Mouse (Mus musculus) midbrain, embryonic 12.5 days (tissue): ENCODE results near the gene Rpl32. TPM values are rescaled to one million over a fixed set of nuclear protein-coding genes. Genes with fewer than 3 reads are reported as not detected.

Source experiments
- ATAC-seq: fragments of 200-750 bp; cut with Nextera tagmentation; 2 replicates; pipeline ENCODE4 v1.8.0; 2017; ENCODE audit warnings: low read depth, moderate TSS enrichment, moderate library complexity; ENCODE audit not compliant: low FRiP score
- H3K27ac ChIP-seq: fragments of 300-500 bp; sonication (generic); replicated peaks from 2 replicates; pipeline ENCODE4 v1.5.1; 2016; ENCODE audit warnings: mild to moderate bottlenecking
- H3K27me3 ChIP-seq: fragments of 300-500 bp; sonication (generic); 2 replicates; pipeline ENCODE4 v1.6.1; 2016; ENCODE audit warnings: mild to moderate bottlenecking
- H3K36me3 ChIP-seq: fragments of 300-500 bp; sonication (generic); 2 replicates; pipeline ENCODE4 v1.6.1; 2016
- H3K4me1 ChIP-seq: fragments of 300-500 bp; sonication (generic); 2 replicates; pipeline ENCODE4 v1.6.1; 2016
- H3K4me2 ChIP-seq: fragments of 300-500 bp; sonication (generic); replicated peaks from 2 replicates; pipeline ENCODE4 v1.6.1; 2016; ENCODE audit warnings: mild to moderate bottlenecking, moderate library complexity
- H3K4me3 ChIP-seq: fragments of 300-500 bp; sonication (generic); 2 replicates; pipeline ENCODE4 v1.5.1; 2016; ENCODE audit warnings: mild to moderate bottlenecking
- H3K9ac ChIP-seq: fragments of 300-500 bp; sonication (generic); replicated peaks from 2 replicates; pipeline ENCODE4 v1.6.1; 2016; ENCODE audit warnings: mild to moderate bottlenecking, moderate library complexity
- H3K9me3 ChIP-seq: fragments of 300-500 bp; sonication (generic); 2 replicates; pipeline ENCODE4 v1.6.1; 2016; ENCODE audit warnings: mild to moderate bottlenecking
- WGBS: fragments of 180-500 bp; shearing (Covaris S2); methylation state at CpG from one replicate; pipeline ENCODE4 v1.1.7; 2016; 5-methylcytosine and 5-hydroxymethylcytosine counted together
- polyA plus RNA-seq: library from polyadenylated mRNA; unstranded; fragments of >200 nt; fragmentation: Nextera tagmentation; extraction: Ambion mirVana; gene quantifications from 2 replicates; pipeline ENCODE4 v1.2.1, GENCODE M21; 2016

Rpl32 gene
- polyA plus RNA-seq, 1 experiment from 2014 or later, result 1,622 TPM

DNA sequence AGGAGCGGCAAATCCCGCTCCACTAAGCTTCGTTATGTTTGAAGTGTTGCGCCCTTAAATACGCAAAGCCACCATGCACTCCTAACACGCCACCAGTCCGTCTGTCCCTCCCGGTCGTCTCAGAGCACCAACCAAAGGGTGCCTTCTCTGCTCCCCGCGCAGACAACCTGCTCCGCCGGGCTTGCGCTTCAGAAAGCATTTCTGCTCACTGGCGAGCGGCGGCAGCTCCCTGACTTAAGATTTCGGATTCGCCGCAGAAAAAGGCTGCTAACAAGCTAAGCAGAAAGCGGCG is 405 bp downstream of the Rpl32 start:
- Histone ChIP-seq H3K27me3 (no peaks in the 10 kb centered on the region), H3K4me2 (peak overlapping the region; percentile 89), H3K4me1 (peaks cover 18% of the 10 kb centered on the region), H3K27ac (peak overlapping the region; percentile 94), H3K9me3 (no peaks in the 10 kb centered on the region), H3K36me3 (peaks cover 43% of the 10 kb centered on the region), H3K9ac (peak overlapping the region; percentile 97), H3K4me3 (peak overlapping the region; percentile 91)
- 0% methylated on average over 22 of the region's 22 CpGs for WGBS
- ATAC-seq, result no peak

DNA sequence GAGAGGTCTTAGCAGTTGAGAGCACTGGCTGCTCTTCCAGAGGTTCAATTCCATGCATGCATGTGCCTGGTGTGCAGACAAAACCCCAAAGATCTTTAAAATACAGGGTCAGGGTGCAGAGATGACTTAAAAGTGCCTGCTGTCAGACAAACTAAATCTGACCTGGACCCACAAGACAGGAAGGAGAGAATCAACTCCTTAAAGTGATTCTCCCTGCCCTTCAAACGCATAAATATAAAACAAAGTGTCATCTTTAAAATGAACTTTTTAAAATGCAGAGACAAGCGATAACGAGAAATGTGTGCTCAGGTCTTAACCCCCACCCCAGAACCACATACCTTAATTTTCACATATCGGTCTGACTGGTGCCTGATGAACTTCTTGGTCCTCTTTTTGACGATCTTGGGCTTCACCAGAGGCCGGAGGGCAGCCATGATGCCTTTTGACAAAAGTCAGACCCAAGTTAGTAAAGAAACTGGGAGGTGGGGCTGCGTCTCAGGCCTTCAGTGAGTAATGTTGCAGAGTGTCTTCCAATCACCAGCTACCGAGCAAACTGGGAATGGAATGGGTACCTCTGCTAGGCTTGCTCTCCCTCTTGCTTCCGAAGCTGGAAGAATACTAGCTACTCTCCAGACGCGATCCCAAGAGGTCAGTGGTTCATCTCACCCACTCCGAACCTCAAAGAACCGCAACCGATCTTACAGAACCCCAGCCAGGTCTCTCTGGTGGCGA is 917 bp downstream of the Rpl32 start:
- ATAC-seq, result no peak
- H3K36me3 ChIP-seq, result peaks cover 48% of the 10 kb centered on the region
- peak overlapping the region; percentile 91 for H3K4me3 ChIP-seq
- H3K27ac ChIP-seq, result peak overlapping the region; percentile 94
- H3K4me2 ChIP-seq, result peak overlapping the region; percentile 89
- H3K4me1 ChIP-seq, result peaks cover 18% of the 10 kb centered on the region
- WGBS, result 2% methylated on average over 15 of the region's 15 CpGs
- H3K27me3 ChIP-seq, result no peaks in the 10 kb centered on the region
- H3K9ac ChIP-seq, result peak overlapping the region; percentile 97
- H3K9me3 ChIP-seq, result no peaks in the 10 kb centered on the region

DNA sequence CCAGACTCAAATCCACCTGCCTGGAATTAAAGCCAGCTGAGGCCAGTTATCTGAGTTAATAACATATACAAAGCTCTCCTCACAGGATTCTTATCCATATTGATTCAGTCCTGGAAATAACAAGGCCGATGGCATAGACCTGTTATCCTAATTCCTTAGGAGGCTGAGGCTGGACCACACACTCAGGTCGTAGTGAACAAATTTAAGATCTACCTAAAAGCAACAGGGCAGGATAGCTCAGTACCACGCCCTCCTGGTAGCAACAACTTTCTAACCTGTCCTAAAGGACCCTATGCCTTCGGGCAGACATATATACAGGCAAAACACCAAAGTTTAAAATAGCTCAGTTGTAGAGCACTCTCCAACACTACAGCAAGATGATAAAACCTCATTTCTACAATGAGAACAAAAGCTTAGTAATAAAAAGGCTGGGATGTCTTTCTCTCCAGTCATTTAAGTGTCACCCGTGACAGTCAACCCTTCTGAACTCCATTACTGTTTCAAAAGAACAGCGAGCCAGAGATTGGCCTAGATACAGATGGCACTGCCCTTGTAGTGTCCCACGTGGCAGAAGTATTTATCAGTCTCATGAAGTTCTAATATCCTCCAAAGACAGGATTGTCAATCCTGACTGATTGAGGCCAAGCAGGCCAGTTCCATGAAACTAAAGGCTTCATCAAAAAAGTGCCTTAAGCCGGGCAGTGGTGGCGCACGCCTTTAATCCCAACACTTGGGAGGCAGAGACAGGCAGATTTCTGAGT is 3.9 kb downstream of the Rpl32 start:
- Histone ChIP-seq H3K27ac (no peak overlapping the region; the same call in 1 of the 2 replicates), H3K4me1 (peaks cover 18% of the 10 kb centered on the region), H3K4me3 (no peak overlapping the region), H3K27me3 (no peaks in the 10 kb centered on the region), H3K9me3 (no peaks in the 10 kb centered on the region), H3K36me3 (peaks cover 77% of the 10 kb centered on the region), H3K4me2 (no peak overlapping the region), H3K9ac (no peak overlapping the region)
- ATAC-seq, result no peak
- 73% methylated on average over 10 of the region's 10 CpGs for WGBS

DNA sequence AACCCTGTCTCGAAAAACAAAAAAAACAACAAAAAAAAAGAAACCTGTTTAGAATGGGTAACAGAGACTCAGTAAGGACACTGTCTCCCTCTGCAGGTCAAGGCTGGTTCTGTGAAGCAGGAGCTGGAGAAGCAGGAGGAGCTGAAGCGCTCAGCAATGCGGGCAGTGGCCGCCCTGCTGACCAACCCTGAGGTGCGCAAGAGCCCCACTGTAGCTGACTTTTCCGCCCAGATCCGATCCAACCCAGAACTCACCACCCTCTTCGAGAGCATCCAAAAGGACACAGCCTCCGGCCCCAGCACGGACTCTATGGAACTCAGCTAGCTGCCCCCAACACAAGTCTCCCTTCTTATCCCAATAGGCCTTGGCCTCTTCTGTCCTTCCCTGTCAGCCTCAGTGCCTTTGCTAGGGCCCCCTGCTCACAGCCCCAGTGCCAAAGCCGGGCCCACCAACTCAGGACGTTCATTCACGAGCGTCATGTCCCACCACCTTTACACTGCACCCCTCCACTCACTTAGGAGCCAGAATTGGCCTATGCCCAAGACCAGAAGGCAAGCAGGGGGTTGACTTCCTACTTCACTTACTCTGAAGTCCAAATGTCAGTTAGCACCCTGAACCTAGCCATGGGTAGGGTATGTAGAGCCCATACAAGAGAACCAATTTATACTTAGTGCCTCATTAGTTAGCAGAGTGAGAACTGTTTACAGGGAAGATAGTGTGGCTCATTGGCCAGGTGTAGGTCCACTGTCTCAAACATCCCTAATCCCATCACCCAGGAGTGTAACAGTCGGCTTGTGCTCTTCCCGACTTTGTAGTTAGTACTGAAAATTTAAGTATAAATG is 4.8 kb downstream of the Rpl32 start:
- H3K4me1 ChIP-seq, result peaks cover 18% of the 10 kb centered on the region
- H3K4me3 ChIP-seq, result no peak overlapping the region
- H3K27me3 ChIP-seq, result no peaks in the 10 kb centered on the region
- WGBS, result 49% methylated on average over 16 of the region's 16 CpGs
- H3K9me3 ChIP-seq, result no peaks in the 10 kb centered on the region
- H3K36me3 ChIP-seq, result peaks cover 86% of the 10 kb centered on the region
- peak; percentile 47; the same call in 1 of the 2 replicates for ATAC-seq
- no peak overlapping the region for H3K9ac ChIP-seq
- 0 out of 2 replicates have a peak overlapping the region, but pooled peaks have one; percentile 6 for H3K27ac ChIP-seq
- H3K4me2 ChIP-seq, result no peak overlapping the region

DNA sequence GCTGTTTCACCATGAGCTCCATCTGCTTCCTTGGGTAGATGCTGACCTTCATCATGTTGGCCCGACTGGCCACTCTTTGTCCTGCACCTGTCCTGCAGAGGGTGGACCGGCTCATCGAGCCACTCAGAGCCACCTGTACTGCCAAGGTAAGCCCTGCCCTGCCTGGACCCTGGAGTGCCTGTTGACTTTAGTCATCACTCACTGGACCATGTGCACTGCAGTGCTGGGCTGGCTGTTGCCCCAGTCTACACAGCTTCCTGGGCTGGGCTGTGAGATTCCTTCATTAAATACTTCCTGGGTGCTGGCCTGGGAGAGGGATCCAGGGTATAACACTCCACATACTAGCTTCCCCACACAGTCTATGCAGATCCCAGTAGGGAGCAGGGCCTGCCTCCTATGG is 6.7 kb downstream of the Rpl32 start:
- no peaks in the 10 kb centered on the region for H3K9me3 ChIP-seq
- H3K4me2 ChIP-seq, result no peak overlapping the region
- no peaks in the 10 kb centered on the region for H3K27me3 ChIP-seq
- H3K4me1 ChIP-seq, result peaks cover 12% of the 10 kb centered on the region
- 93% methylated on average over 3 of the region's 3 CpGs for whole genome bisulfite sequencing
- H3K27ac ChIP-seq, result no peak overlapping the region
- no peak overlapping the region for H3K4me3 ChIP-seq
- peaks cover 98% of the 10 kb centered on the region for H3K36me3 ChIP-seq
- no peak; the same call in 1 of the 2 replicates for ATAC-seq
- H3K9ac ChIP-seq, result no peak overlapping the region

DNA sequence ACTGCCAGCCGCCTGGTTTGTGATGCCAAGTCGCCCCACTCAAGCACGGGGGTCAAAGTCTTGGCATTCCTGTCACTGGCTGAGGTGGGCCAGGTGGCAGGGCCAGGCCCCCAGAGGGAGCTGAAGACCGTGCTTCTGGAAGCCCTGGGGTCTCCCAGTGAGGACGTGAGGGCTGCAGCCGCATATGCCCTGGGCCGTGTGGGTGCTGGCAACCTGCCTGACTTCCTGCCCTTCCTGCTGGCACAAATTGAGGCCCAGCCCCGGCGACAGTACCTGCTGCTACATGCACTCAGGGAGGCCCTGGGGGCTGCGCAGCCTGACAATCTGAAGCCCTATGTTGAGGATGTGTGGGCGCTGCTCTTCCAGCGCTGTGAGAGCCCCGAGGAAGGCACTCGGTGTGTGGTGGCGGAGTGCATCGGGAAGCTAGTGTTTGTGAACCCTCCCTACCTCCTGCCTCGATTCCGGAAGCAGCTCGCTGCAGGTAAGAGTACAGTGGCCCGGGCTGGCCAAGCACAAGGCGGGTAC is 15.8 kb downstream of the Rpl32 start:
- Histone ChIP-seq H3K4me3 (no peak overlapping the region), H3K4me2 (no peak overlapping the region), H3K9me3 (no peaks in the 10 kb centered on the region), H3K27ac (no peak overlapping the region), H3K4me1 (no peaks in the 10 kb centered on the region), H3K27me3 (no peaks in the 10 kb centered on the region), H3K36me3 (peaks cover 99% of the 10 kb centered on the region), H3K9ac (no peak overlapping the region)
- ATAC-seq, result no peak
- WGBS, result 91% methylated on average over 21 of the region's 21 CpGs

DNA sequence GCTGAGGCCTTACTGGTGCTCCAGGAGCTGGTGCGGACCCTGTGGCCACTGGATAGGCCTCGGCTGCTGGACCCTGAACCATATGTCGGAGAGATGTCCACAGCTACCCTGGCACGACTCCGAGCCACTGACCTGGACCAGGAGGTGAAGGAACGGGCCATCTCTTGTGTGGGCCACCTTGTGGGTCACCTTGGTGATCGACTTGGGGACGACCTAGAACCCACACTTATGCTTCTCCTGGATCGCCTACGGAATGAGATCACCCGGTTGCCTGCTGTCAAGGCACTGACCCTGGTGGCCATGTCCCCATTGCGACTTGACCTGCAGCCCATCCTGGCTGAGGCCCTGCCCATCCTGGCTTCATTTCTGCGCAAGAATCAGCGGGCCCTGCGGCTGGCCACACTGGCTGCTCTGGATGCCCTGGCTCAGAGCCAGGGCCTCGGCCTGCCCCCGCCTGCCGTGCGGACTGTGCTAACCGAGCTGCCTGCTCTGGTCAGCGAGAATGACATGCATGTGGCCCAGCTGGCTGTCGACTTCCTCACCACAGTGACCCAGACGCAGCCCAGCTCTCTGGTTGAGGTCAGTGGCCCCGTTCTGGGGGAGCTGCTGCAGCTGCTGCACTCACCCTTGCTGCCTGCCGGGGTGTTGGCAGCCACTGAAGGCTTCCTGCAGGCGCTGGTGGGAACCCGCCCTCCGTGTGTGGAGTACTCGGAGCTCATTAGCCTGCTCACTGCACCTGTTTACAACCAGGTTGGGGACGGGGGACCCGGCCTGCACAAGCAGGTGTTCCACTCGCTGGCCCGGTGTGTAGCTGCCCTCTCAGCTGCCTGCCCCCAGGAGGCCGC is 16.5 kb downstream of the Rpl32 start:
- Histone ChIP-seq H3K27me3 (no peaks in the 10 kb centered on the region), H3K36me3 (peaks cover 99% of the 10 kb centered on the region), H3K4me3 (no peak overlapping the region), H3K9me3 (no peaks in the 10 kb centered on the region), H3K27ac (no peak overlapping the region), H3K4me2 (no peak overlapping the region), H3K4me1 (no peaks in the 10 kb centered on the region), H3K9ac (no peak overlapping the region)
- ATAC-seq, result no peak
- 91% methylated on average over 34 of the region's 34 CpGs for WGBS

DNA sequence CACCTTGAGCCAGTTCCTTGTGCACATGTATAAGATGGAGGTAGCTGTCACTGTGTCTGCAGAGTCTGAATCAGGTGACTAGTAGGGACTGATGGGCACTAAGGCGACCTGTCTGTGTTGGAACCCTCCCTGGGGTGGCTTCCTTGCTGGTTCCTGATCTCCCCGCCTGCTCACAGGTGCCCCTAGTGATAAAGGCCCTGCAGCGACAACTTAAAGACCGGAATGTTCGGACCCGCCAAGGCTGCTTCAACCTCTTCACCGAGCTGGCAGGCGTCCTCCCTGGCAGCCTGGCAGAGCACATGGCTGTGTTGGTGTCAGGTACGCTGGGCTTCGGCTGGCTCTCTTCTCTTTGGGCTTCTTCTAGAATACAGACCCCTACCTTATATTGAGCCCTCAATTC is 17.5 kb downstream of the Rpl32 start:
- WGBS, result 87% methylated on average over 10 of the region's 10 CpGs
- no peak for ATAC-seq
- Histone ChIP-seq H3K9ac (no peak overlapping the region), H3K9me3 (no peaks in the 10 kb centered on the region), H3K4me2 (no peak overlapping the region), H3K27me3 (no peaks in the 10 kb centered on the region), H3K27ac (no peak overlapping the region), H3K4me1 (no peaks in the 10 kb centered on the region), H3K4me3 (no peak overlapping the region), H3K36me3 (peaks cover 99% of the 10 kb centered on the region)

DNA sequence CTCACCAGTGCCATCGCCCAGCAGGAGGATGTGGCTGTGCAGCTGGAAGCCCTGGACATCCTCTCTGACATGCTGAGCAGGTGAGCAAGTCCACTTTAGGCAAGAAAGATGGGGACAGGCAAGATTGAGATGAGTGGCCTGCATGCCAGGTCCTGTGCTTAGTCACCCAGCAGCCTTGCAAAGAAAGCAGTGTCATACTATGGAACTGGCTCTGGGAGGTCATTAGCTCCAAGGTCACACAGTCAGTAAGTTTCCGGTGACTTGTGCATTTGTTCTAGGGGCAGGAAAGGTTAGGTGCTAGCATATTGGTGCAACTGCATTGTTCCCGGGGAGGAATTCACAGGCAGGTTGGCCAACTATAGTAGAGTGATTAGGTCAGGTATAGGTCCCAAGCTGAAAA is 25.8 kb downstream of the Rpl32 start:
- H3K27ac ChIP-seq, result no peak overlapping the region
- H3K27me3 ChIP-seq, result no peaks in the 10 kb centered on the region
- no peaks in the 10 kb centered on the region for H3K4me1 ChIP-seq
- WGBS, result 96% methylated on average over 3 of the region's 3 CpGs
- no peak overlapping the region for H3K4me3 ChIP-seq
- no peak for ATAC-seq
- no peak overlapping the region; the same call in 1 of the 2 replicates for H3K9ac ChIP-seq
- H3K4me2 ChIP-seq, result no peak overlapping the region
- peaks cover 82% of the 10 kb centered on the region for H3K36me3 ChIP-seq
- no peaks in the 10 kb centered on the region for H3K9me3 ChIP-seq

DNA sequence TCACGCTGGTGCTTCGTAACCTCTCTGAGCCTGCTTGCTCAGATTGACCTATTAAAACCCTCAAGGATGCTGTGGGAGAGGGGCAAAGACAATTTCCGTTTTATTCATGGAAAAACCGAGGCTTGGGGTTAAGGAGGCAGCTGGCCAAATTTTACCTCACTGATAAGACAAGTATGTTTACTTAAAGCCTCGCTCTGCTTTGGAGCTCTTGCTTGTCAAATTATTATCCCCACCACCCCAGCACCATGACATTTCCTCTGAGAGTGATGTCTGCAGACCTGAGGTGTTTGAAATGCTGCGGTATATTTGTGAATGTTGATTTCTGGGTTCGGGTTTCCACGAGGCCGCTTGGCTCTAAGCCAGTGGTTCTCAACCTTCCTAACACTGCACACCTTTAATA is 32.2 kb downstream of the Rpl32 start:
- peak overlapping the region; percentile 81 for H3K4me3 ChIP-seq
- no peak overlapping the region for H3K27ac ChIP-seq
- ATAC-seq, result no peak
- no peaks in the 10 kb centered on the region for H3K27me3 ChIP-seq
- peak overlapping the region; percentile 87 for H3K4me2 ChIP-seq
- WGBS, result 81% methylated on average over 9 of the region's 9 CpGs
- H3K9me3 ChIP-seq, result peaks cover 5% of the 10 kb centered on the region; the same call in 1 of the 2 replicates
- peaks cover 20% of the 10 kb centered on the region for H3K36me3 ChIP-seq
- H3K4me1 ChIP-seq, result peaks cover 28% of the 10 kb centered on the region
- peak overlapping the region; percentile 85; the same call in 1 of the 2 replicates for H3K9ac ChIP-seq

DNA sequence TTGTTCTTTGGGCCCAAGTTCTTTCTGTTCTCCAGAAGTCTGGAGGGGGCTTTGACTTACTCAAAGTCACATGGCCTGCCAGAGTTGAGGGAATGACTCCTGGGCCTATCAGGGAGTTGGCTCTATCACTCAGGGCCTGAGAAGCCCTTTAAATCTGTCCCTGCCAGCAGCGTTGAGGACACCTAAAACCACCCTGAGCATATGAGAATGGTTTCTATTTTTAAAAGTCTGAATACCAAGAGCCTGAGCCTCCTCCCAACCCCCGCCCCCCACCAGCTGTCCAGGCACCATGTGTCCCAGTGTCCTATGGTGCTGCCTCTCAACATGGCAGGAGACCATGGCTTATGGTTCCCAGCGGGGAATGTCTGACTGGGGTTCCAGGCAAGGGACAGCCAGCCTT is 32.7 kb downstream of the Rpl32 start:
- H3K9me3 ChIP-seq, result peaks cover 5% of the 10 kb centered on the region; the same call in 1 of the 2 replicates
- H3K4me2 ChIP-seq, result peak overlapping the region; percentile 87
- peak overlapping the region; percentile 85 for H3K9ac ChIP-seq
- H3K27me3 ChIP-seq, result no peaks in the 10 kb centered on the region
- H3K36me3 ChIP-seq, result peaks cover 15% of the 10 kb centered on the region
- peaks cover 28% of the 10 kb centered on the region for H3K4me1 ChIP-seq
- peak overlapping the region; percentile 81 for H3K4me3 ChIP-seq
- no peak for ATAC-seq
- 52% methylated on average over 3 of the region's 3 CpGs for WGBS
- 0 out of 2 replicates have a peak overlapping the region, but pooled peaks have one; percentile 0 for H3K27ac ChIP-seq
